In genomic region chr7:128587334-128587933, GRCm38 (mm10) we compare ENCODE assay signal across 24 mouse cellular contexts. TPM values are rescaled to one million over a fixed set of nuclear protein-coding genes. Genes with fewer than 3 reads are reported as not detected.
DNase-seq lines count a peak whose midpoint lies in the region; ATAC-seq and TF ChIP-seq lines count a peak whose summit lies in the region.
"Had no signal": no experiment of that assay in that cellular context is flagged by ENCODE, and none has a peak within 500 bp of the region (broad histone marks: within the 10 kb centered on the region; RNA-seq: fewer than 3 reads in every experiment).

No protein-coding gene starts in this region.

- peak; percentile 73 for ATAC-seq in G1E (ENCODE audit: extremely low read depth, insufficient number of reproducible peaks, low FRiP score, poor library complexity, severe bottlenecking)
- ATAC-seq in liver, embryonic 14.5 days (ENCODE audit: insufficient read depth), result peak; percentile 31; the same call in 1 of the 2 replicates
- ATAC-seq: forebrain, embryonic 15.5 days; hindbrain, embryonic 16.5 days; lung, postnatal 0 days; midbrain, embryonic 16.5 days had no signal

- H3K9me3 ChIP-seq in heart, embryonic 10.5 days, result no peaks in the 10 kb centered on the region
- no peaks in the 10 kb centered on the region for H3K9me3 ChIP-seq in G1E (replicated peaks)
- H3K9me3 ChIP-seq in liver, embryonic 14.5 days (ENCODE audit: control insufficient read depth, low read length), result no peaks in the 10 kb centered on the region
- H3K9me3 ChIP-seq: embryonic facial prominence, embryonic 12.5 days; forebrain, embryonic 10.5 days; forebrain, embryonic 15.5 days; heart, embryonic 15.5 days had no signal

- no peak for TF ChIP-seq CTCF in G1E (IDR thresholded peaks at IDR 0.05; ENCODE audit: low read depth, low read length)
- TF ChIP-seq CTCF in liver, embryonic 14.5 days (IDR thresholded peaks at IDR 0.05; ENCODE audit: low read depth), result no peak

- H3K4me2 ChIP-seq in liver, embryonic 14.5 days (ENCODE audit: low read depth), result no peak overlapping the region
- H3K4me2 ChIP-seq: embryonic facial prominence, embryonic 12.5 days; forebrain, embryonic 15.5 days; heart, embryonic 15.5 days; midbrain, embryonic 11.5 days had no signal

- TF ChIP-seq EP300 in liver, embryonic 14.5 days (IDR thresholded peaks at IDR 0.05; ENCODE audit: low read depth), result no peak

- DNase-seq in heart, embryonic 10.5 days (ENCODE audit: low spot score), result no peak
- no peak for DNase-seq in heart, adult 9 months (ENCODE audit: low spot score in 2 of 2)
- no peak for DNase-seq in G1E (ENCODE audit: low spot score)
- peak; percentile 59 for DNase-seq in c-Kit-positive CD71-positive TER-119-negative erythroid progenitor cells, embryonic 14.5 days (ENCODE audit: low read depth)
- no peak for DNase-seq in liver, embryonic 14.5 days (ENCODE audit: low read depth in 3 of 3, low spot score in 3 of 3)
- no peak for DNase-seq in right cerebral cortex, adult 2 months (ENCODE audit: low spot score in 2 of 2)
- DNase-seq in kidney, postnatal 36 days, result no peak
- DNase-seq in lung, postnatal 25 days (ENCODE audit: low spot score), result no peak
- DNase-seq: adrenal gland, postnatal 25 days; cerebellum, adult 2 months; cerebellum, postnatal 25 days; kidney, adult 11 months; kidney, postnatal 14 days; lung, adult 18-20 months; thymus, postnatal 14 days had no signal

- no peak overlapping the region for H3K4me3 ChIP-seq in heart, embryonic 10.5 days
- H3K4me3 ChIP-seq in G1E (ENCODE audit: low read depth, low read length), result peak overlapping the region; percentile 30; the same call in 1 of the 2 replicates
- no peak overlapping the region for H3K4me3 ChIP-seq in liver, embryonic 14.5 days (ENCODE audit: insufficient read depth in 1 of 2, low read depth in 2 of 2, low read length in 2 of 2)
- H3K4me3 ChIP-seq: embryonic facial prominence, embryonic 12.5 days; forebrain, embryonic 10.5 days; forebrain, embryonic 15.5 days; heart, embryonic 15.5 days; left cerebral cortex, adult 2 months had no signal

- H3K27ac ChIP-seq in heart, embryonic 10.5 days, result peak overlapping the region; percentile 32; the same call in 1 of the 2 replicates
- no peak overlapping the region for H3K27ac ChIP-seq in liver, embryonic 14.5 days
- H3K27ac ChIP-seq: embryonic facial prominence, embryonic 12.5 days; forebrain, embryonic 10.5 days; forebrain, embryonic 15.5 days; heart, embryonic 15.5 days; left cerebral cortex, adult 2 months had no signal

- peaks cover 31% of the 10 kb centered on the region for H3K4me1 ChIP-seq in heart, embryonic 10.5 days
- peaks cover 75% of the 10 kb centered on the region for H3K4me1 ChIP-seq in G1E (ENCODE audit: insufficient read depth, low read depth, low read length)
- peaks cover 3 to 14% of the 10 kb centered on the region in 2 experiments; a peak in 3 of 4 replicates for H3K4me1 ChIP-seq in liver, embryonic 14.5 days (replicated peaks; ENCODE audit: control insufficient read depth in 2 of 2, insufficient read depth in 2 of 2, low read length in 1 of 2)

- no peaks in the 10 kb centered on the region for H3K36me3 ChIP-seq in heart, embryonic 10.5 days
- no peaks in the 10 kb centered on the region for H3K36me3 ChIP-seq in G1E (replicated peaks)
- no peaks in the 10 kb centered on the region for H3K36me3 ChIP-seq in liver, embryonic 14.5 days (replicated peaks; ENCODE audit: control insufficient read depth, insufficient read depth, low read depth)
- H3K36me3 ChIP-seq: embryonic facial prominence, embryonic 12.5 days; forebrain, embryonic 10.5 days; forebrain, embryonic 15.5 days; heart, embryonic 15.5 days had no signal

- WGBS in heart, embryonic 10.5 days, result 62% methylated on average over 4 of the region's 4 CpGs
- WGBS in liver, embryonic 14.5 days (ENCODE audit: insufficient replicate concordance), result 22% methylated on average over 4 of the region's 4 CpGs

- no peak overlapping the region for H3K9ac ChIP-seq in liver, embryonic 14.5 days (replicated peaks)
- H3K9ac ChIP-seq: embryonic facial prominence, embryonic 12.5 days; forebrain, embryonic 15.5 days; heart, embryonic 15.5 days had no signal

- H3K27me3 ChIP-seq in heart, embryonic 10.5 days (ENCODE audit: insufficient read depth, poor library complexity, severe bottlenecking), result no peaks in the 10 kb centered on the region
- no peaks in the 10 kb centered on the region for H3K27me3 ChIP-seq in G1E (ENCODE audit: insufficient read depth, low read length)
- no peaks in the 10 kb centered on the region for H3K27me3 ChIP-seq in liver, embryonic 14.5 days (ENCODE audit: control insufficient read depth, insufficient read depth, low read length)
- H3K27me3 ChIP-seq: embryonic facial prominence, embryonic 12.5 days; forebrain, embryonic 15.5 days; heart, embryonic 15.5 days had no signal

RNA-seq across cellular contexts. Expression of gene Inpp5f, which starts 23.7 kb away (rescaled TPM):
- 13.5 and 18.0 TPM in 2 replicates for polyA plus RNA-seq in heart, embryonic 10.5 days (2016; fragmentation: Nextera tagmentation; extraction: Ambion mirVana)
- total RNA-seq in G1E (2014; fragmentation: Nextera tagmentation) (40.6 and 44.0 TPM in 2 replicates), G1E (2017) (21.4 and 23.8 TPM in 2 replicates)
- polyA plus RNA-seq in G1E (2012), result 5.6 and 7.6 TPM in 2 replicates
- polyA plus RNA-seq in liver, embryonic 14.5 days (2012; rRNA removed), result 2.8 and 3.7 TPM in 2 replicates
- polyA plus RNA-seq in liver, embryonic 14.5 days (2014; fragmentation: Nextera tagmentation; extraction: Ambion mirVana), result 7.2 and 7.3 TPM in 2 replicates
